Comparison of ENCODE assay signal across 24 mouse cellular contexts in the genomic region with DNA sequence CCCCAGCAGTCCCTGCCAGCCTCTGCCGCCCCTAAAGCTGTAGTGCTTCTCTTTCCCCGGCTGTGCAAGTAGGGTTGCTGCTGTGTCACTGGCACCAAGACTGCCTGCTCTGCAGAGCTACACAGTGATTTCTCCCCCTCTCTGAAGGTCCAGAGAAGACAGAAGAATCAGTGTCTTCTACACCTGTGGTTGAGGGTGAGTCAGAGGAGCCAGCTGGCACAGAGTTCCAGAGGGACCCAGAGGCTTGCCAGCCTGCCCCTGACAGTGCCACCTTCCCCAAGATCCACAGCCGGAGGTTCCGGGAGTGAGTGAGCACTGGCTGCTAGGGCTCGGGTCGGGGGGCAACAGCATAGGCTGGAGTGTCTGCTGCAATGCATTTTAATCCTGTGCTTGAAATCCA. TPM values are rescaled to one million over a fixed set of nuclear protein-coding genes. Genes with fewer than 3 reads are reported as not detected.
"Had no signal": no experiment of that assay in that cellular context is flagged by ENCODE, and none has a peak within 500 bp of the region (broad histone marks: within the 10 kb centered on the region; RNA-seq: fewer than 3 reads in every experiment).

No protein-coding gene starts in this region.

- H3K27ac ChIP-seq: heart, adult 2 months; heart, embryonic 13.5 days; heart, embryonic 15.5 days; hindbrain, embryonic 13.5 days; hindbrain, embryonic 15.5 days; hindbrain, postnatal 0 days; kidney, embryonic 15.5 days; kidney, postnatal 0 days; limb, embryonic 13.5 days; limb, embryonic 15.5 days; liver, embryonic 14.5 days had no signal

- H3K4me2 ChIP-seq: heart, embryonic 11.5 days; heart, embryonic 13.5 days; heart, embryonic 15.5 days; hindbrain, embryonic 13.5 days; hindbrain, embryonic 15.5 days; kidney, embryonic 15.5 days; limb, embryonic 13.5 days; limb, embryonic 15.5 days had no signal

- H3K4me3 ChIP-seq: heart, adult 2 months; heart, embryonic 13.5 days; heart, embryonic 15.5 days; hindbrain, embryonic 13.5 days; hindbrain, embryonic 15.5 days; kidney, embryonic 15.5 days; limb, embryonic 13.5 days; limb, embryonic 15.5 days had no signal

- H3K27me3 ChIP-seq: heart, embryonic 13.5 days; heart, embryonic 15.5 days; hindbrain, embryonic 13.5 days; hindbrain, embryonic 15.5 days; kidney, embryonic 15.5 days; limb, embryonic 13.5 days; limb, embryonic 15.5 days had no signal

- DNase-seq: gastrocnemius, postnatal 14 days; gastrocnemius, postnatal 36 days; heart, adult 11 months; heart, adult 2 months; heart, postnatal 14 days; heart, postnatal 36 days; kidney, adult 11 months; kidney, adult 2 months; kidney, adult 9 months; kidney, postnatal 14 days; kidney, postnatal 36 days; left cerebral cortex, postnatal 4 days had no signal

RNA-seq across cellular contexts. Expression of a gene that starts 33.7 kb away (rescaled TPM):
- total RNA-seq: gastrocnemius, adult 18-20 months had no signal
